Mouse (Mus musculus): Measurements from ENCODE around the gene Hps5. TPM values are rescaled to one million over a fixed set of nuclear protein-coding genes. Genes with fewer than 3 reads are reported as not detected.

Gene Hps5
- polyA plus RNA-seq, 1 experiment from 2014 or later: 17.4 TPM

GRCm38 (mm10) chr7:46732458-46732857 lies 63.4 kb downstream of the Hps5 start, which contains the start of gene Saa4:
Gene Saa4 (minus strand): TSS chr7:46732603.
- no peak within 1 kb of the TSS for H3K4me2 ChIP-seq
- no peak for ATAC-seq (ENCODE audit: insufficient number of reproducible peaks, low FRiP score)
- WGBS: 79% methylated on average over 4 of the region's 4 CpGs
- no peak within 1 kb of the TSS for H3K27ac ChIP-seq (ENCODE audit: poor library complexity, severe bottlenecking)
- H3K36me3 ChIP-seq: no peaks in the 10 kb centered on the region
- no peaks in the 10 kb centered on the region; the same call in 1 of the 2 replicates for H3K9me3 ChIP-seq (replicated peaks)
- no peaks in the 10 kb centered on the region for H3K27me3 ChIP-seq (replicated peaks)
- no peak within 1 kb of the TSS for H3K9ac ChIP-seq
- H3K4me3 ChIP-seq: no peak within 1 kb of the TSS
- no peaks in the 10 kb centered on the region for H3K4me1 ChIP-seq (replicated peaks)

GRCm38 (mm10) chr7:46727584-46727983 lies 68.3 kb downstream of the Hps5 start:
- 70% methylated on average over 1 of the region's 1 CpGs for WGBS
- H3K27ac ChIP-seq (ENCODE audit: poor library complexity, severe bottlenecking): no peak overlapping the region
- no peaks in the 10 kb centered on the region for H3K9me3 ChIP-seq (replicated peaks)
- no peak overlapping the region for H3K4me3 ChIP-seq
- no peak overlapping the region for H3K4me2 ChIP-seq
- no peak overlapping the region for H3K9ac ChIP-seq
- H3K27me3 ChIP-seq (replicated peaks): no peaks in the 10 kb centered on the region; the same call in 1 of the 2 replicates
- no peaks in the 10 kb centered on the region for H3K36me3 ChIP-seq
- ATAC-seq (ENCODE audit: insufficient number of reproducible peaks, low FRiP score): no peak
- no peaks in the 10 kb centered on the region for H3K4me1 ChIP-seq (replicated peaks)

- no peaks in the 10 kb centered on the region for H3K36me3 ChIP-seq
- 71% methylated on average over 5 of the region's 5 CpGs for WGBS
These were observed 71.5 kb downstream of the Hps5 start for GRCm38 (mm10) chr7:46724396-46724795.

GRCm38 (mm10) chr7:46723849-46724248 lies 72.0 kb downstream of the Hps5 start:
- no peak overlapping the region for H3K4me3 ChIP-seq
- H3K4me2 ChIP-seq: no peak overlapping the region
- 75% methylated on average over 3 of the region's 3 CpGs for WGBS
- no peak overlapping the region for H3K9ac ChIP-seq
- H3K9me3 ChIP-seq (replicated peaks): no peaks in the 10 kb centered on the region
- peaks cover 14% of the 10 kb centered on the region for H3K27me3 ChIP-seq (replicated peaks)
- no peaks in the 10 kb centered on the region for H3K36me3 ChIP-seq
- ATAC-seq (ENCODE audit: insufficient number of reproducible peaks, low FRiP score): no peak
- no peaks in the 10 kb centered on the region for H3K4me1 ChIP-seq (replicated peaks)
- H3K27ac ChIP-seq (ENCODE audit: poor library complexity, severe bottlenecking): no peak overlapping the region

More at GRCm38 (mm10) chr7:46724396-46724795, 71.5 kb downstream of the Hps5 start:
- Histone ChIP-seq H3K4me2 (no peak overlapping the region), H3K4me1 (replicated peaks) (no peaks in the 10 kb centered on the region), H3K4me3 (no peak overlapping the region), H3K27ac (ENCODE audit: poor library complexity, severe bottlenecking) (no peak overlapping the region), H3K9ac (no peak overlapping the region), H3K27me3 (replicated peaks) (peaks cover 14% of the 10 kb centered on the region), H3K9me3 (replicated peaks) (no peaks in the 10 kb centered on the region)
- ATAC-seq (ENCODE audit: insufficient number of reproducible peaks, low FRiP score): no peak

GRCm38 (mm10) chr7:46723354-46723753 lies 72.5 kb downstream of the Hps5 start:
- no peak for ATAC-seq (ENCODE audit: insufficient number of reproducible peaks, low FRiP score)
- H3K36me3 ChIP-seq: no peaks in the 10 kb centered on the region
- no peak overlapping the region for H3K4me2 ChIP-seq
- H3K27ac ChIP-seq (ENCODE audit: poor library complexity, severe bottlenecking): no peak overlapping the region
- H3K27me3 ChIP-seq (replicated peaks): peaks cover 14% of the 10 kb centered on the region
- no peak overlapping the region for H3K9ac ChIP-seq
- no peaks in the 10 kb centered on the region for H3K4me1 ChIP-seq (replicated peaks)
- no peaks in the 10 kb centered on the region for H3K9me3 ChIP-seq (replicated peaks)
- 92% methylated on average over 6 of the region's 6 CpGs for WGBS
- H3K4me3 ChIP-seq: no peak overlapping the region

GRCm38 (mm10) chr7:46720460-46720859 lies 75.4 kb downstream of the Hps5 start:
- WGBS: 64% methylated on average over 9 of the region's 9 CpGs

GRCm38 (mm10) chr7:46719526-46719925 lies 76.3 kb downstream of the Hps5 start:
- Histone ChIP-seq H3K9me3 (replicated peaks) (no peaks in the 10 kb centered on the region), H3K27me3 (replicated peaks) (peaks cover 14% of the 10 kb centered on the region), H3K36me3 (no peaks in the 10 kb centered on the region), H3K4me3 (no peak overlapping the region), H3K4me2 (no peak overlapping the region), H3K9ac (no peak overlapping the region), H3K4me1 (replicated peaks) (0 out of 2 replicates have a peak, but pooled peaks cover 2% of the 10 kb centered on the region), H3K27ac (ENCODE audit: poor library complexity, severe bottlenecking) (no peak overlapping the region)
- 75% methylated on average over 7 of the region's 7 CpGs for WGBS
- ATAC-seq (ENCODE audit: insufficient number of reproducible peaks, low FRiP score): no peak

More at GRCm38 (mm10) chr7:46720460-46720859, 75.4 kb downstream of the Hps5 start:
- Histone ChIP-seq H3K4me2 (no peak overlapping the region), H3K4me1 (replicated peaks) (0 out of 2 replicates have a peak, but pooled peaks cover 2% of the 10 kb centered on the region), H3K36me3 (no peaks in the 10 kb centered on the region), H3K4me3 (no peak overlapping the region), H3K9ac (no peak overlapping the region), H3K27me3 (replicated peaks) (peaks cover 14% of the 10 kb centered on the region), H3K27ac (ENCODE audit: poor library complexity, severe bottlenecking) (no peak overlapping the region), H3K9me3 (replicated peaks) (no peaks in the 10 kb centered on the region)
- no peak for ATAC-seq (ENCODE audit: insufficient number of reproducible peaks, low FRiP score)

- no peak overlapping the region for H3K9ac ChIP-seq
- no peaks in the 10 kb centered on the region for H3K36me3 ChIP-seq
- WGBS: 71% methylated on average over 7 of the region's 7 CpGs
- no peak overlapping the region for H3K27ac ChIP-seq (ENCODE audit: poor library complexity, severe bottlenecking)
- no peaks in the 10 kb centered on the region for H3K9me3 ChIP-seq (replicated peaks)
- no peak for ATAC-seq (ENCODE audit: insufficient number of reproducible peaks, low FRiP score)
- no peak overlapping the region for H3K4me3 ChIP-seq
- 0 out of 2 replicates have a peak, but pooled peaks cover 2% of the 10 kb centered on the region for H3K4me1 ChIP-seq (replicated peaks)
- H3K4me2 ChIP-seq: no peak overlapping the region
- peaks cover 14% of the 10 kb centered on the region for H3K27me3 ChIP-seq (replicated peaks)
These were observed 77.1 kb downstream of the Hps5 start for GRCm38 (mm10) chr7:46718591-46719270.

- no peak overlapping the region for H3K4me3 ChIP-seq
- H3K9ac ChIP-seq: no peak overlapping the region
- no peaks in the 10 kb centered on the region for H3K9me3 ChIP-seq (replicated peaks)
- no peak overlapping the region for H3K27ac ChIP-seq (ENCODE audit: poor library complexity, severe bottlenecking)
- H3K4me2 ChIP-seq: no peak overlapping the region
- 47% methylated on average over 5 of the region's 5 CpGs for WGBS
- no peak for ATAC-seq (ENCODE audit: insufficient number of reproducible peaks, low FRiP score)
- 0 out of 2 replicates have a peak, but pooled peaks cover 2% of the 10 kb centered on the region for H3K4me1 ChIP-seq (replicated peaks)
- peaks cover 14% of the 10 kb centered on the region for H3K27me3 ChIP-seq (replicated peaks)
- no peaks in the 10 kb centered on the region for H3K36me3 ChIP-seq
These were observed 79.0 kb downstream of the Hps5 start for GRCm38 (mm10) chr7:46716897-46717296.

- Histone ChIP-seq H3K9ac (no peak within 1 kb of the TSS), H3K27ac (ENCODE audit: poor library complexity, severe bottlenecking) (no peak within 1 kb of the TSS), H3K9me3 (replicated peaks) (no peaks in the 10 kb centered on the region), H3K4me1 (replicated peaks) (0 out of 2 replicates have a peak, but pooled peaks cover 2% of the 10 kb centered on the region), H3K36me3 (no peaks in the 10 kb centered on the region), H3K27me3 (replicated peaks) (peaks cover 4% of the 10 kb centered on the region), H3K4me2 (no peak within 1 kb of the TSS), H3K4me3 (no peak within 1 kb of the TSS)
- no peak for ATAC-seq (ENCODE audit: insufficient number of reproducible peaks, low FRiP score)
- WGBS: 82% methylated on average over 5 of the region's 5 CpGs
These were observed 80.3 kb downstream of the Hps5 start, which contains the start of gene Saa3 for GRCm38 (mm10) chr7:46715600-46715999. Gene Saa3 (minus strand): TSS chr7:46715700.

GRCm38 (mm10) chr7:46714518-46714917 lies 81.3 kb downstream of the Hps5 start:
- Histone ChIP-seq H3K9me3 (replicated peaks) (no peaks in the 10 kb centered on the region), H3K9ac (no peak overlapping the region), H3K4me1 (replicated peaks) (peaks cover 5% of the 10 kb centered on the region), H3K36me3 (no peaks in the 10 kb centered on the region), H3K4me2 (no peak overlapping the region), H3K27ac (ENCODE audit: poor library complexity, severe bottlenecking) (no peak overlapping the region), H3K27me3 (replicated peaks) (no peaks in the 10 kb centered on the region), H3K4me3 (no peak overlapping the region)
- ATAC-seq (ENCODE audit: insufficient number of reproducible peaks, low FRiP score): no peak
- WGBS: 25% methylated on average over 6 of the region's 6 CpGs
